Mouse (Mus musculus) CH12.LX (cell line): ENCODE measurements at regions not wholly inside any gene's neighbourhood (a gene's known extent, or its start where the extent isn't known, plus 50 kb on each side); places are given as distances from the start of the nearest gene placed in this dataset.

Source experiments
- DNase-seq: peaks from one replicate; pipeline ENCODE4 v3.0.0-alpha.2; 2013; ENCODE audit errors: extremely low read depth
- H3K27ac ChIP-seq: 2 replicates; pipeline ENCODE4 v1.5.1; 2012; ENCODE audit warnings: low read depth, mild to moderate bottlenecking, control low read depth, moderate library complexity; ENCODE audit not compliant: insufficient read depth
- H3K27me3 ChIP-seq: replicated peaks from 2 replicates; pipeline ENCODE3; 2012; ENCODE audit warnings: inconsistent platforms
- H3K36me3 ChIP-seq, 2 experiments: replicated peaks in 1 of 2; 2 replicates each; pipeline versions ENCODE3 to v1.6.1; 2012; ENCODE audit warnings: inconsistent platforms in 1 of 2, low read length in 1 of 2, mild to moderate bottlenecking in 1 of 2, mixed read lengths in 1 of 2, moderate library complexity in 1 of 2; ENCODE audit not compliant: control insufficient read depth in 1 of 2, insufficient read depth in 1 of 2
- H3K4me1 ChIP-seq, 2 experiments: 2 replicates each; pipeline ENCODE4 v1.6.1; 2012; ENCODE audit warnings: inconsistent platforms in 1 of 2, moderate library complexity in 1 of 2; ENCODE audit not compliant: insufficient read depth in 2 of 2, control insufficient read depth in 1 of 2
- H3K4me2 ChIP-seq: 2 replicates; pipeline ENCODE4 v1.6.1; 2012; ENCODE audit warnings: low read depth, mild to moderate bottlenecking, control low read depth; ENCODE audit not compliant: poor library complexity, insufficient read depth, severe bottlenecking
- H3K4me3 ChIP-seq, 3 experiments: fragments of 150-350 bp in 1 of 3; sonication (generic) in 1 of 3; replicated peaks in 1 of 3; 2 replicates each; pipeline versions ENCODE3 to v1.5.1; 2011 to 2012; ENCODE audit warnings: low read depth in 2 of 3, low read length in 2 of 3, mild to moderate bottlenecking in 2 of 3, moderate library complexity in 2 of 3, control low read depth in 1 of 3, improper control_type of control experiment in 1 of 3, inconsistent platforms in 1 of 3, mixed read lengths in 1 of 3; ENCODE audit not compliant: poor library complexity in 1 of 3
- H3K79me2 ChIP-seq: replicated peaks from 2 replicates; pipeline ENCODE4 v1.6.1; 2012; ENCODE audit warnings: mild to moderate bottlenecking, moderate library complexity; ENCODE audit not compliant: control insufficient read depth, poor library complexity, insufficient read depth, severe bottlenecking; ENCODE audit errors: extremely low read depth
- H3K9ac ChIP-seq: 2 replicates; pipeline ENCODE4 v1.6.1; 2012; ENCODE audit warnings: low read depth, mild to moderate bottlenecking, control low read depth, moderate library complexity; ENCODE audit not compliant: insufficient read depth
- H3K9me3 ChIP-seq: replicated peaks from 2 replicates; pipeline ENCODE3; 2012; ENCODE audit warnings: low read length, inconsistent platforms, mixed read lengths
- CHD1 ChIP-seq: IDR thresholded peaks from 2 replicates; pipeline ENCODE4 v1.6.1; 2012; ENCODE audit warnings: low read depth, low read length, improper control_type of control experiment, inconsistent platforms
- CHD2 ChIP-seq: IDR thresholded peaks from 2 replicates; pipeline ENCODE4 v1.6.1; 2011; ENCODE audit warnings: low read length, improper control_type of control experiment
- E2F4 ChIP-seq: IDR thresholded peaks from 2 replicates; pipeline ENCODE4 v1.6.1; 2011; ENCODE audit warnings: low read depth, low read length, improper control_type of control experiment; ENCODE audit not compliant: insufficient replicate concordance
- ELF1 ChIP-seq: IDR thresholded peaks from 2 replicates; pipeline ENCODE4 v1.6.1; 2014; ENCODE audit warnings: low read depth, mild to moderate bottlenecking, inconsistent platforms, low read length, improper control_type of control experiment
- GABPA ChIP-seq: IDR thresholded peaks from 2 replicates; pipeline ENCODE4 v1.6.1; 2012; ENCODE audit warnings: low read depth, low read length, improper control_type of control experiment, inconsistent platforms; ENCODE audit not compliant: insufficient replicate concordance
- IRF4 ChIP-seq: IDR thresholded peaks from 2 replicates; pipeline ENCODE4 v1.6.1; 2014; ENCODE audit warnings: low read depth, mild to moderate bottlenecking, inconsistent platforms, low read length, improper control_type of control experiment
- JUN ChIP-seq: IDR thresholded peaks from 2 replicates; pipeline ENCODE4 v1.6.1; 2011; ENCODE audit warnings: low read depth, mild to moderate bottlenecking, low read length, improper control_type of control experiment, moderate library complexity; ENCODE audit not compliant: insufficient read depth
- JUND ChIP-seq: conservative IDR thresholded peaks from 2 replicates; pipeline ENCODE4 v1.6.1; 2011; ENCODE audit warnings: low read depth, low read length, improper control_type of control experiment
- KAT2A ChIP-seq: IDR thresholded peaks from 2 replicates; pipeline ENCODE4 v1.6.1; 2012; ENCODE audit warnings: low read length, improper control_type of control experiment, inconsistent platforms; ENCODE audit not compliant: insufficient replicate concordance
- MAFK ChIP-seq: IDR thresholded peaks from 2 replicates; pipeline ENCODE4 v1.6.1; 2011; ENCODE audit warnings: low read length, improper control_type of control experiment; ENCODE audit not compliant: insufficient replicate concordance
- MAX ChIP-seq: IDR thresholded peaks from 2 replicates; pipeline ENCODE4 v1.6.1; 2011; ENCODE audit warnings: low read length, improper control_type of control experiment
- MEF2A ChIP-seq: IDR thresholded peaks from 2 replicates; pipeline ENCODE4 v1.6.1; 2014; ENCODE audit warnings: low read depth, mild to moderate bottlenecking, inconsistent platforms, low read length, improper control_type of control experiment, borderline replicate concordance
- MXI1 ChIP-seq: IDR thresholded peaks from 2 replicates; pipeline ENCODE4 v1.6.1; 2011; ENCODE audit warnings: mild to moderate bottlenecking, low read depth, low read length, improper control_type of control experiment
- NELFE ChIP-seq: IDR thresholded peaks from 2 replicates; pipeline ENCODE4 v1.6.1; 2011; ENCODE audit warnings: low read depth, low read length, improper control_type of control experiment
- NRF1 ChIP-seq: IDR thresholded peaks from 2 replicates; pipeline ENCODE4 v1.6.1; 2014; ENCODE audit warnings: low read depth, mild to moderate bottlenecking, inconsistent platforms, low read length, improper control_type of control experiment, moderate library complexity
- POLR2A ChIP-seq: IDR thresholded peaks from 2 replicates; pipeline ENCODE4 v1.6.1; 2011; ENCODE audit warnings: low read depth, mild to moderate bottlenecking, improper control_type of control experiment, low read length
- RAD21 ChIP-seq: IDR thresholded peaks from 2 replicates; pipeline ENCODE4 v1.6.1; 2011; ENCODE audit warnings: low read depth, mild to moderate bottlenecking, low read length, improper control_type of control experiment, moderate library complexity
- SIN3A ChIP-seq: IDR thresholded peaks from 2 replicates; pipeline ENCODE4 v1.6.1; 2012; ENCODE audit warnings: low read length, improper control_type of control experiment, inconsistent platforms
- TCF12 ChIP-seq: IDR thresholded peaks from 2 replicates; pipeline ENCODE4 v1.6.1; 2014; ENCODE audit warnings: low read depth, mild to moderate bottlenecking, inconsistent platforms, low read length, improper control_type of control experiment
- UBTF ChIP-seq: IDR thresholded peaks from 2 replicates; pipeline ENCODE4 v1.6.1; 2012; ENCODE audit warnings: low read depth, mild to moderate bottlenecking, inconsistent platforms, low read length, improper control_type of control experiment, moderate library complexity
- USF1 ChIP-seq: IDR thresholded peaks from 2 replicates; pipeline ENCODE4 v1.6.1; 2014; ENCODE audit warnings: low read depth, mild to moderate bottlenecking, inconsistent platforms, low read length, improper control_type of control experiment
- USF2 ChIP-seq: conservative IDR thresholded peaks from 2 replicates; pipeline ENCODE4 v1.6.1; 2011; ENCODE audit warnings: low read depth, low read length, improper control_type of control experiment
- ZC3H11A ChIP-seq: IDR thresholded peaks from 2 replicates; pipeline ENCODE4 v1.6.1; 2012; ENCODE audit warnings: low read depth, mild to moderate bottlenecking, inconsistent platforms, low read length, improper control_type of control experiment
- ZKSCAN1 ChIP-seq: IDR thresholded peaks from 2 replicates; pipeline ENCODE4 v1.6.1; 2012; ENCODE audit warnings: low read depth, inconsistent platforms, low read length, improper control_type of control experiment, borderline replicate concordance
- ZMIZ1 ChIP-seq: IDR thresholded peaks from 2 replicates; pipeline ENCODE4 v1.6.1; 2012; ENCODE audit warnings: low read depth, mild to moderate bottlenecking, inconsistent platforms, low read length, improper control_type of control experiment
- dilution Hi-C: fragments of 300-500 bp; cut with MboI; formaldehyde crosslinking; loops from 2 replicates; pipeline ENCODE4 v1.14.3; 2020; ENCODE audit warnings: low sequenced_read_pairs; ENCODE audit not compliant: extremely low pct_unique_long_range_greater_than_20kb, extremely low pct_ligation_motif_present
- in situ Hi-C: fragments of 300-500 bp; cut with MboI; formaldehyde crosslinking; loops from 3 replicates; pipeline ENCODE4 v1.14.3; 2019; ENCODE audit warnings: low sequenced_read_pairs, low pct_ligation_motif_present, low pct_unique_long_range_greater_than_20kb, mixed read lengths

GRCm38 (mm10) chr2:133416990-133417581 is 134.9 kb upstream of the Bmp2 start:
- Histone ChIP-seq H3K79me2 (no peaks in the 10 kb centered on the region), H3K9ac (no peak overlapping the region), H3K27ac (no peak overlapping the region), H3K4me2 (no peak overlapping the region), H3K9me3 (peaks cover 17% of the 10 kb centered on the region), H3K4me3 (no peak overlapping the region), H3K4me1 (no peaks in the 10 kb centered on the region), H3K27me3 (no peaks in the 10 kb centered on the region), H3K36me3 (no peaks in the 10 kb centered on the region)
- no peak for TF ChIP-seq NRF1
- no peak for TF ChIP-seq UBTF
- TF ChIP-seq GABPA: no peak
- no peak for DNase-seq
- in situ Hi-C loops (no loop called here), dilution Hi-C loops (no loop called here)

- Histone ChIP-seq H3K4me3 (no peak overlapping the region), H3K36me3 (no peaks in the 10 kb centered on the region), H3K27ac (no peak overlapping the region), H3K4me1 (no peaks in the 10 kb centered on the region), H3K4me2 (no peak overlapping the region), H3K9me3 (peaks cover 19% of the 10 kb centered on the region), H3K27me3 (no peaks in the 10 kb centered on the region), H3K79me2 (no peaks in the 10 kb centered on the region), H3K9ac (no peak overlapping the region)
- dilution Hi-C loops (no loop called here), in situ Hi-C loops (no loop called here)
- DNase-seq: no peak
- TF ChIP-seq ELF1 (no peak), USF1 (no peak), ZMIZ1 (no peak), POLR2A (no peak), MXI1 (no peak)
Measured at GRCm38 (mm10) chr2:133419686-133420303, 132.2 kb upstream of the Bmp2 start.

- Histone ChIP-seq H3K4me1 (peaks cover 0 to 7% of the 10 kb centered on the region in 2 experiments; a peak in 2 of 4 replicates), H3K27me3 (no peaks in the 10 kb centered on the region), H3K79me2 (no peaks in the 10 kb centered on the region), H3K4me3 (no peak overlapping the region), H3K9ac (no peak overlapping the region), H3K36me3 (no peaks in the 10 kb centered on the region), H3K9me3 (peaks cover 20% of the 10 kb centered on the region), H3K27ac (no peak overlapping the region), H3K4me2 (no peak overlapping the region)
- in situ Hi-C loops: no loop called here
- TF ChIP-seq ZKSCAN1: no peak
- TF ChIP-seq IRF4: no peak
- no peak for TF ChIP-seq RAD21
- no peak for TF ChIP-seq ZC3H11A
- TF ChIP-seq CHD1: no peak
- no peak for TF ChIP-seq NELFE
- TF ChIP-seq TCF12: no peak
- TF ChIP-seq ELF1: no peak
- no peak for TF ChIP-seq JUND
- no peak for TF ChIP-seq CHD2
- TF ChIP-seq E2F4: no peak
- TF ChIP-seq MAFK: no peak
- no peak for TF ChIP-seq MEF2A
- TF ChIP-seq KAT2A: no peak
- no peak for TF ChIP-seq SIN3A
- no peak for TF ChIP-seq POLR2A
- TF ChIP-seq USF2: no peak
- TF ChIP-seq MAX: no peak
- no peak for TF ChIP-seq JUN
- TF ChIP-seq MXI1: no peak
- dilution Hi-C loops: no loop called here
- DNase-seq: no peak
Measured at GRCm38 (mm10) chr2:133425538-133425937, 126.4 kb upstream of the Bmp2 start.
